Mouse (Mus musculus) megakaryocyte-erythroid progenitor cell, adult 5-6 weeks (primary cell): ENCODE measurements around the gene Gm10334. TPM values are rescaled to one million over a fixed set of nuclear protein-coding genes. Genes with fewer than 3 reads are reported as not detected.
"Not testable (repeated sequence)": the region's sequence is repeated elsewhere in the genome, so short reads cannot be mapped to it uniquely, and the experiment has no call there.

Experiments used
- ATAC-seq: replicated peaks from 2 replicates; pipeline ENCODE4 v1.8.0; 2016; ENCODE audit warnings: mild to moderate bottlenecking, inconsistent platforms; ENCODE audit not compliant: severe bottlenecking, poor library complexity, low FRiP score, low TSS enrichment
- total RNA-seq, 2 experiments: library from RNA; stranded (forward) in 1 of 2; stranded (reverse) in 1 of 2; fragments of 200-1000, 215-1000 nt in 1 of 2; fragments of >200 nt in 1 of 2; fragmentation: Nextera tagmentation in 1 of 2; gene quantifications; 2 replicates each; pipeline ENCODE4 v1.2.3; 2014 to 2017

The Gm10334 gene
- total RNA-seq (2014; fragmentation: Nextera tagmentation) (not detected in 2 replicates), total RNA-seq (2017) (not detected in 2 replicates)

DNA sequence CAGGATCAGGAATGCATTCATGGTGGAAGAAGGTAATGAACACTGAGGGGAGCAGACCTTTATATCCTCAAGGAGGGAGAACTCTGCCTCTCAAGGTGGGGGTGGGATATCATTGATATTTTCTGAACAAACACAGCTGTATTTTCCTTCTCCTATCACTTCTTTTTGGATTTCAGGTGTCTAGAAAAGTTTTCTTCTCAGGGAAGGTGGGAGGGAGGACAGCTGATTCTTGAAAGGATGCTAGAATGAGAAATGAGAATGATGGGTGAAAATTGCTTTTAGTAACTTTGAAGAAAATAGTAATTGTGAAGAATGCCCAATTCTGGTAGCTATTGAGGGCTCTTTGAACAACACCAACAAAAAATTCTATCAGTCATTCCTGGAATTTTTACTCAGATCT is at the start of gene Gm10334:
Gene Gm10334, minus strand, starts transcription at position 101 of the 400 bp plus-strand sequence.
- ATAC-seq: not testable (repeated sequence)

DNA sequence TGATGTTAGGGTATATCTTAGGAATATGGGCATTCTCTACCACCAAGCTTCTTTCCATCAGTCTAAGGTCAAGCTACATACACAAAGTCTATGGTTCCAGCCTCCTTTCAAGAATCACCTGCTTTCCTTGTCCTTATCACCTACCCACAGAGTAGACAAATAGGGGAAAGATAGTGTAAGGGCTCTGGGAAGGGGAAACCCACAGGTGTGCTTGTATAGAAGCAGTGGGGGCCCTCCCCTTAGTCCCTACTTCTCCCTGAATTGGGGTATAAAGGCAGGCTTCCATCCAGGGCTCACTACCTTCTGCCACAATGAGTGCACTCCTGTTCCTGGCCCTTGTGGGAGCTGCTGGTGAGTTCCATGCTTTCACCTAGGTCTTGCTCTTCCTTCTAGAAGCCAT is 12.7 kb upstream of the Gm10334 start, which contains the start of gene Prss1:
Gene Prss1, plus strand, starts transcription at position 301 of the 400 bp plus-strand sequence.
- ATAC-seq: not testable (repeated sequence)

DNA sequence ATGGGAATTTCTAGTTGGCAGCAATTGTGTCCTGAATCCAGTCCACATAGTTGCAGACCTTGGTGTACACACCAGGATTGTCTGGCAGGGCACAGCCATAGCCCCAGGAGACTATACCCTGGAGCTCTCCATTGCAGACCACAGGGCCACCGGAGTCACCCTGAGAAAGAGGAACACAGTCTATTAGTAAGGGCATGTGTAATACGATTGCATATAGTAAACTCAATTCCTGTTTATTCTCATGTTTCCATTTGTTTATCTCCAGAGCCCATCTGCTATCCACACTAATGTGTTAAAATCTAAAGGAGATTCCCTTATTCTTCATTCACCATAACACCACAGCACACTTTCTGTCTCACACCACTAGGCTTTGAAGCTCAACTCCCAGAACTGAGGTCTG is 3.7 kb downstream of the Gm10334 start:
- not testable (repeated sequence) for ATAC-seq

Other genes starting within 250 kb of the Gm10334 start
- gene Try4, start 143.9 kb downstream of the Gm10334 start, total RNA-seq (2014; fragmentation: Nextera tagmentation): not detected in 2 replicates
- gene Try4, start 143.9 kb downstream of the Gm10334 start, total RNA-seq (2017): not detected in 2 replicates
- not detected in 2 replicates for gene Try5, start 129.3 kb downstream of the Gm10334 start, total RNA-seq (2014; fragmentation: Nextera tagmentation)
- gene Try5, start 129.3 kb downstream of the Gm10334 start, total RNA-seq (2017): not detected in 2 replicates
- not detected in 2 replicates for gene Try10, start 92.0 kb downstream of the Gm10334 start, total RNA-seq (2014; fragmentation: Nextera tagmentation)
- gene Try10, start 92.0 kb downstream of the Gm10334 start, total RNA-seq (2017): not detected in 2 replicates
- not detected in 2 replicates for gene Prss3, start 68.5 kb downstream of the Gm10334 start, total RNA-seq (2014; fragmentation: Nextera tagmentation)
- not detected in 2 replicates for gene Prss3, start 68.5 kb downstream of the Gm10334 start, total RNA-seq (2017)
- not detected in 2 replicates for gene Gm5771, start 53.8 kb downstream of the Gm10334 start, total RNA-seq (2014; fragmentation: Nextera tagmentation)
- not detected in 2 replicates for gene Gm5771, start 53.8 kb downstream of the Gm10334 start, total RNA-seq (2017)
- not detected in 2 replicates for gene Prss1, start 12.8 kb upstream of the Gm10334 start, total RNA-seq (2014; fragmentation: Nextera tagmentation)
- gene Prss1, start 12.8 kb upstream of the Gm10334 start, total RNA-seq (2017): not detected in 2 replicates
- gene Prss2, start 75.6 kb upstream of the Gm10334 start, total RNA-seq (2014; fragmentation: Nextera tagmentation): not detected in 2 replicates
- not detected in 2 replicates for gene Prss2, start 75.6 kb upstream of the Gm10334 start, total RNA-seq (2017)
- gene Ephb6, start 159.3 kb upstream of the Gm10334 start, total RNA-seq (2014; fragmentation: Nextera tagmentation): 1.5 and 12.2 TPM in 2 replicates
- 4.3 and 7.2 TPM in 2 replicates for gene Ephb6, start 159.3 kb upstream of the Gm10334 start, total RNA-seq (2017)
- gene Trpv6, start 190.3 kb upstream of the Gm10334 start, total RNA-seq (2014; fragmentation: Nextera tagmentation): not detected in 2 replicates
- gene Trpv6, start 190.3 kb upstream of the Gm10334 start, total RNA-seq (2017): not detected in 2 replicates
- gene Trpv5, start 234.6 kb upstream of the Gm10334 start, total RNA-seq (2014; fragmentation: Nextera tagmentation): 0.82 and 1.5 TPM in 2 replicates
- gene Trpv5, start 234.6 kb upstream of the Gm10334 start, total RNA-seq (2017): 1.0 TPM in 1 of 2 replicates, not detected in the other
- not detected in 2 replicates for gene Llcfc1, start 238.3 kb upstream of the Gm10334 start, total RNA-seq (2014; fragmentation: Nextera tagmentation)
- gene Llcfc1, start 238.3 kb upstream of the Gm10334 start, total RNA-seq (2017): not detected in 2 replicates